Mouse (Mus musculus) limb, embryonic 14.5 days (tissue): ENCODE measurements around the gene Gsn. TPM values are rescaled to one million over a fixed set of nuclear protein-coding genes. Genes with fewer than 3 reads are reported as not detected.

Source experiments
- ATAC-seq: fragments of 200-750 bp; cut with Nextera tagmentation; 2 replicates; pipeline ENCODE4 v1.8.0; 2017; ENCODE audit warnings: low read depth, moderate number of reproducible peaks, moderate TSS enrichment; ENCODE audit not compliant: low FRiP score
- DNase-seq: peaks from one replicate; pipeline ENCODE4 v3.0.0-alpha.2; 2015; ENCODE audit warnings: low spot score
- H3K27ac ChIP-seq: fragments of 300-500 bp; sonication (generic); replicated peaks from 2 replicates; pipeline ENCODE4 v1.5.1; 2014; ENCODE audit warnings: low read depth, mild to moderate bottlenecking, low read length, moderate library complexity, mixed read lengths
- H3K27me3 ChIP-seq: fragments of 300-500 bp; sonication (generic); 2 replicates; pipeline ENCODE4 v1.6.1; 2014; ENCODE audit warnings: low read length, mixed read lengths; ENCODE audit not compliant: control insufficient read depth, insufficient read depth
- H3K36me3 ChIP-seq: fragments of 300-500 bp; sonication (generic); 2 replicates; pipeline ENCODE4 v1.6.1; 2014; ENCODE audit warnings: mild to moderate bottlenecking, low read length, moderate library complexity, mixed read lengths; ENCODE audit not compliant: control insufficient read depth, insufficient read depth
- H3K4me1 ChIP-seq: fragments of 300-500 bp; sonication (generic); 2 replicates; pipeline ENCODE4 v1.6.1; 2014; ENCODE audit warnings: antibody characterized with exemption, low read length, mixed read lengths; ENCODE audit not compliant: control insufficient read depth, insufficient read depth
- H3K4me2 ChIP-seq: fragments of 300-500 bp; sonication (generic); replicated peaks from 2 replicates; pipeline ENCODE4 v1.6.1; 2014; ENCODE audit warnings: low read depth, mild to moderate bottlenecking, low read length, moderate library complexity; ENCODE audit not compliant: severe bottlenecking
- H3K4me3 ChIP-seq: fragments of 300-500 bp; sonication (generic); replicated peaks from 2 replicates; pipeline ENCODE4 v1.5.1; 2014; ENCODE audit warnings: low read length
- H3K9ac ChIP-seq: fragments of 300-500 bp; sonication (generic); 2 replicates; pipeline ENCODE4 v1.6.1; 2014; ENCODE audit warnings: mild to moderate bottlenecking, low read depth, low read length, moderate library complexity; ENCODE audit not compliant: severe bottlenecking
- H3K9me3 ChIP-seq: fragments of 300-500 bp; sonication (generic); 2 replicates; pipeline ENCODE4 v1.6.1; 2016; ENCODE audit warnings: low read length; ENCODE audit not compliant: control insufficient read depth
- POLR2A ChIP-seq: fragments of 200-500 bp; IDR thresholded peaks from 2 replicates; pipeline ENCODE4 v1.8.0; 2012; ENCODE audit warnings: inconsistent platforms, mild to moderate bottlenecking, moderate library complexity, borderline replicate concordance; ENCODE audit not compliant: insufficient read depth, insufficient read length; ENCODE audit errors: extremely low read depth
- WGBS: fragments of 180-500 bp; shearing (Covaris S2); extraction: QIAGEN DNeasy Blood & Tissue Kit; methylation state at CpG from one replicate; pipeline ENCODE4 v1.1.7; 2014; 5-methylcytosine and 5-hydroxymethylcytosine counted together
- polyA plus RNA-seq, 2 experiments: library from polyadenylated mRNA; depleted of rRNA in 1 of 2; stranded (reverse) in 1 of 2; unstranded in 1 of 2; fragments of >200 nt; fragmentation: Nextera tagmentation in 1 of 2; extraction: Ambion mirVana in 1 of 2; gene quantifications; 2 replicates each; pipeline versions ENCODE4 v1.2.1 to v1.2.3; 2012 to 2014

Gene Gsn
- polyA plus RNA-seq, 2 experiments: 160 to 214 TPM

- 19% methylated on average over 10 of the region's 10 CpGs for WGBS
- no peak overlapping the region for H3K9ac ChIP-seq
- H3K4me2 ChIP-seq: peak overlapping the region; percentile 13; the same call in 1 of the 2 replicates
- H3K4me1 ChIP-seq: peaks cover 46% of the 10 kb centered on the region
- no peaks in the 10 kb centered on the region for H3K9me3 ChIP-seq
- DNase-seq: peak; percentile 64
- H3K36me3 ChIP-seq: no peaks in the 10 kb centered on the region
- H3K27ac ChIP-seq: no peak overlapping the region
- H3K4me3 ChIP-seq: no peak overlapping the region
- H3K27me3 ChIP-seq: no peaks in the 10 kb centered on the region
- no peak for TF ChIP-seq POLR2A
- ATAC-seq: peak; percentile 19
Measured at GRCm38 (mm10) chr2:35270531-35270984, 14.4 kb downstream of the Gsn start.

- no peak overlapping the region for H3K4me3 ChIP-seq
- no peak overlapping the region for H3K9ac ChIP-seq
- WGBS: 50% methylated on average over 2 of the region's 2 CpGs
- ATAC-seq (no peak), DNase-seq (no peak)
- peaks cover 40% of the 10 kb centered on the region for H3K4me1 ChIP-seq
- H3K9me3 ChIP-seq: no peaks in the 10 kb centered on the region
- TF ChIP-seq POLR2A: no peak
- 0 out of 2 replicates have a peak overlapping the region, but pooled peaks have one; percentile 15 for H3K27ac ChIP-seq
- no peaks in the 10 kb centered on the region for H3K27me3 ChIP-seq
- H3K4me2 ChIP-seq: no peak overlapping the region
- no peaks in the 10 kb centered on the region for H3K36me3 ChIP-seq
Measured at GRCm38 (mm10) chr2:35271817-35272216, 15.6 kb downstream of the Gsn start.

GRCm38 (mm10) chr2:35272881-35273280 is 16.7 kb downstream of the Gsn start:
- DNase-seq (no peak), ATAC-seq (no peak)
- Histone ChIP-seq H3K36me3 (no peaks in the 10 kb centered on the region), H3K4me2 (no peak overlapping the region), H3K4me3 (no peak overlapping the region), H3K27ac (peak overlapping the region; percentile 74), H3K9me3 (no peaks in the 10 kb centered on the region), H3K9ac (no peak overlapping the region), H3K4me1 (peaks cover 40% of the 10 kb centered on the region), H3K27me3 (no peaks in the 10 kb centered on the region)
- no peak for TF ChIP-seq POLR2A
- 77% methylated on average over 6 of the region's 6 CpGs for WGBS

GRCm38 (mm10) chr2:35273536-35273935 is 17.4 kb downstream of the Gsn start:
- H3K9ac ChIP-seq: no peak overlapping the region
- peak overlapping the region; percentile 74 for H3K27ac ChIP-seq
- no peak overlapping the region for H3K4me2 ChIP-seq
- H3K4me3 ChIP-seq: no peak overlapping the region
- no peaks in the 10 kb centered on the region for H3K27me3 ChIP-seq
- ATAC-seq (peak; percentile 80), DNase-seq (peak; percentile 78)
- 5% methylated on average over 2 of the region's 2 CpGs for WGBS
- H3K4me1 ChIP-seq: peaks cover 40% of the 10 kb centered on the region
- no peaks in the 10 kb centered on the region for H3K36me3 ChIP-seq
- no peak for TF ChIP-seq POLR2A
- no peaks in the 10 kb centered on the region for H3K9me3 ChIP-seq

- ATAC-seq (no peak), DNase-seq (no peak)
- H3K27ac ChIP-seq: no peak overlapping the region
Measured at GRCm38 (mm10) chr2:35277686-35278085, 21.5 kb downstream of the Gsn start.

More at GRCm38 (mm10) chr2:35277686-35278085, 21.5 kb downstream of the Gsn start:
- Histone ChIP-seq H3K4me3 (no peak overlapping the region), H3K4me1 (peaks cover 27% of the 10 kb centered on the region), H3K36me3 (no peaks in the 10 kb centered on the region), H3K27me3 (peaks cover 14% of the 10 kb centered on the region), H3K9me3 (no peaks in the 10 kb centered on the region), H3K4me2 (no peak overlapping the region), H3K9ac (no peak overlapping the region)
- 81% methylated on average over 3 of the region's 3 CpGs for WGBS
- TF ChIP-seq POLR2A: no peak
